Mouse (Mus musculus) embryo, embryonic 10.5 days (tissue): Measurements from ENCODE around the gene Socs4.
A peak's percentile ranks its signal among the peaks of the same experiment; 100 is the strongest.

Source experiments
- DNase-seq: peaks from one replicate; pipeline ENCODE4 v3.0.0-alpha.2; 2015; ENCODE audit warnings: low spot score

The Socs4 gene

GRCm38 (mm10) chr14:47276637-47277393 lies at the start of gene Socs4, which contains the start of gene Wdhd1:
Gene Socs4, plus strand, starts transcription at chr14:47276931.
Gene Wdhd1, minus strand, starts transcription at chr14:47276857.
- DNase-seq = peak; percentile 95

GRCm38 (mm10) chr14:47229796-47230376 lies 46.8 kb upstream of the Socs4 start:
- no peak for DNase-seq

GRCm38 (mm10) chr14:47233602-47234001 lies 43.1 kb upstream of the Socs4 start:
- DNase-seq = no peak

DNA sequence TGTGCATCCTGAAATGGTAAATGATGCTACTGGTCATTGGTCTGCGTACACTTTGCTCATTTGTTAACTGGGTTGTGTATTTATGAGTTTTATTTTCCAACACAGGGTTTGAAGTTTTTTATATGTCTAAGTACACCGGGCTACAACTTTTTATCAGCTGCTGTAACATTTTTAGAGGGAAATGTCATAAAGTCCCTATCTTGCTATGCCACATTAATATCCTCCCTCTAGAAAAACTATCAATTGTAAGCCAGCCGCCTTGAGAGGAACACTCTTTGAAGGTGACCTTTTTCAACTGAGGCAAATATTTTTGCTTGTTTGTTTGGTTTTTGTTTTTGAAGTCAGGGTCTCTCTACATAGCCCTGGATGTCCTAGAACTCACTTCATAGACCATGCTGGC lies 42.7 kb upstream of the Socs4 start:
- no peak for DNase-seq

DNA sequence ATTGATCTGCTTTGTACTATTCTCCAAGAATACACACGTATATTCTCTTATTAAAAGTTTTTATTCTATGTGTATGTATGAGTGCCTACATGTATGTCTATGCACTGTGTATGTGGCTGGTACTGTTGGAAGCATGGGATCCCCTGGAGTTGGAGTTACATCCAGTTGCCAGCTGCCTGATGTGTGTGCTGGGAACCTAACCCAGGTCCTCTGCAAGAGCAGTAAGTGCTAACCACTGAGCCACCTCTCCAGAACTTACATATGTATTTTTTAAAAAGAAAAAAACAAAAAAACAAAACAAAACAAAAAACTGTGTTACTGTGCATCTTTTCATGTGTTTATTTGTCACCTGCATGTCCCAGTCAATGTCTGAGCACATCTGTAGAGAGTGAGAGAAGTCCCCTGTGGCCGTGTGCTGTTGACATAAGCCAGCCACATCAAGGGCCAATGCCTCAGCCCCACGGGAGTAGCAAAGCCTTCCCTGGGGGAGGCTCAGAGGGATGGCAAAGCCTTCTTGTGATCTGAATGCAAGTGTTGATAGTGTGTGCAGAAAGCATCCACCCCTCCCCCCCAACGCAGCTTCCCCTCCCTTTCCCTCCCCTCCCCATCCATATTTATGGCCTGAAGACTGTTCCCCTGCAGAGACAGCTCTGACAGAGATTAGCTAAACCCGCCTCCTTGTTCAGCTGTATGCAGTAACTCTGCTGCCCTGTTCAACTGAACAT lies 42.0 kb upstream of the Socs4 start:
- no peak for DNase-seq

DNA sequence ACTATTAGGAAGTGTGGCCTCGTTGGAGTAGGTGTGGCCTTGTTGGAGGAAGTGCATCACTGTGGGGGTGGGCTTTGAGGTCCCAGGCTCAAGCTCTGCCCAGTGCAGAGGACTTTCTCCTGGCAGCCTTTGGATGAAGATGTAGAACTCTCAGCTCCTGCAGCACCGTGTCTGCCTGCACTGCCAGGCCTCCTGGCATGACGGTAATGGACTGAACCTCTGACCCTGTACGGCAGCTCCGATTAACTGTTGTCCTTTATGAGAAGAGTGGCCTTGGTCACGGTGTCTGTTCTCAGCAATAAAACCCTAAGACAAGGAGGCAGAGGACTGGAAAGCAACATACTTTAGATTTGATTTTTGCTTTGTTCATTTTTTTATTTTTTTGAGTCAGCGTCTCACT lies 40.2 kb upstream of the Socs4 start:
- DNase-seq = no peak

GRCm38 (mm10) chr14:47237286-47237685 lies 39.4 kb upstream of the Socs4 start:
- no peak for DNase-seq

GRCm38 (mm10) chr14:47240600-47240999 lies 36.1 kb upstream of the Socs4 start:
- peak; percentile 11 for DNase-seq

DNA sequence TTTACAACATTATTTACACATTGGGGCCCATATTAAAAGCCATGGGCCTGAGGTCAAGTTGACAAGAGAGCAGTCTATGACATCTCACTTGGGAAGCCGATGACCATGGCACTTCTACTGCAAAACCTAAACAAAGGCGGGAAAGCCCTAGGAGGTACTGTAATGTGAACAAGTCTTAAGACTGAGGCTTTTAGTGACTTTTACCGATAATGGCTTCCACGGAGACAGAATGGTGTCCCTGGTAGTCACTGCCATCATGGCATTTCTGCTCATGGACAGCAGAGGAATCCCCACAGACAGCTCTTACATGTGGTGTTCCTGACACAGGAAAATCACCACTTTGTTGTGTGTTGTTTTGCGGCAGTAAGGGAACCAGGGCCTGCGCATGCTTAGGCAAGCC lies 35.7 kb upstream of the Socs4 start:
- no peak for DNase-seq

DNA sequence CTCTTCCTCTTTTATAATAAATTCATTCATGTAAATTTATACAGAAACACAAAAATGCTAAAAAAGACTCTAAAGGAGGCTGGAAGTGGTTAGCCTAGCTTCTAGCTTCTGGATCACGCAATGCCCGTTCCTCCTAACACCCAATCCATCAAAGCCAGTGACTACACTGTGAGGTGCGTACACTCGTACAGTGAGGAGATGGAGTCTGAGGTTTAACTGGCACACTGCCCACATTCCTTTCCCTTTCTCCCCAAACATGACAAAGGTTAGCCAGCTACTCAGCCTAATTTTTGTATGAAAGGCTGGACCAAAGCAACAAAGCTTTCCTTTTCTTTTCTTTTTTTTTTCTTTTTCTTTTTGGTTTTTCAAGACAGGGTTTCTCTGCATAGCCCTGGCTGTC lies 34.0 kb upstream of the Socs4 start:
- no peak for DNase-seq

GRCm38 (mm10) chr14:47249839-47250238 lies 26.9 kb upstream of the Socs4 start:
- no peak for DNase-seq

DNA sequence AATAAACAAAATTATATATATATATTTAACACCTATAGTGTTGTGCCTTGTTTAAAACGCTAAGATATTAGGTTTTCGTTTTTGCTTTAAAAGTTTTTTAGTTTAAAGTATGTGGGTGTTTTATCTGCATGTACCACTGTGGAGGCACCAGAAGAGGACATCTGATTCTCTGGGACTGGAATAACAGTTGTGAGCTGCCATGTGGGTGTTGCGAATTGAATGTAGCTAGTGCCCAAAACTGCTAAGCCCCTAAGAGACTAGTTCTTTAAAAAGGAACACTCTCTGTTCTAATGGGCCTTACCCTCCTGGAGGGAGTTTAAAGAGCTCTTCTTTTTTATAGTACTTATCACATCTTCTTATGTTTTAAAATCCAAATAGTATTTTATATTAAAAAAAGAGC lies 11.9 kb upstream of the Socs4 start:
- no peak for DNase-seq

DNA sequence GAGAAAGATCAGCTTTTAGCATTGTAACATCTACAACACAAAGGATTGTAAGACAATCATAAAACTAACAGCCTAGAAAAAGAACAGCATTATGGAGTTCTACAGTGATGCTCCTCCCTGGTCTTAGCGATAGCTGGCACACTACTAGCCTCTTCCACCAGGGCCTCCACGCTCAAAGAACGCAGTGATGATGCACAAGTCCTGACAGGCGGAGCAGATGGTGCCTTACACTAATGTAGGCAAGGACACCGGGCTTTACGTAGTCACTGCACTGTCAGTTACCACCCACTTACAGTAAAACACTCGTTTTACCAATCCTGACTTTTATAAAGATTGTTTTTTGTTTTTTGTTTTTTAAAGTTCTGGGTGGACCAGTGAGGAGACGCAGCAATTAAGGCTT lies 10.9 kb upstream of the Socs4 start:
- DNase-seq = no peak

DNA sequence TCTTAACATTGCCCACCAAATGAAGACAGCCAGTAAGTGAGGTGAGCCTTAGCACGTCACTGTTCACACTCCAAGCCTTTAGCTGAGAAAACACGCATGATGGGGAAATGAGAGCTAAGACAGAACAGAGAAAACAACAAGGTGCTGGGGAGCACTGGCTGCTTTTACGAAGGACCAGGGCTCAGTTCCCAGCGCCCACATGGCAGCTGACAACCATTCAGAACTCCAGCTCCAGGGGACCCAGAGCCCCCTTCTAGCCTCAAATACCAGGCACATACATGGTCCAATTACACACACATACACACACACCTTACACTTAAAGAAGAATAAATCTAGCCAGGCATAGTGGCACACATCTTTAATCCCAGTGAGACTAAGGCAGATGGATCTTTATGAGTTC lies 7.7 kb upstream of the Socs4 start:
- no peak for DNase-seq

DNA sequence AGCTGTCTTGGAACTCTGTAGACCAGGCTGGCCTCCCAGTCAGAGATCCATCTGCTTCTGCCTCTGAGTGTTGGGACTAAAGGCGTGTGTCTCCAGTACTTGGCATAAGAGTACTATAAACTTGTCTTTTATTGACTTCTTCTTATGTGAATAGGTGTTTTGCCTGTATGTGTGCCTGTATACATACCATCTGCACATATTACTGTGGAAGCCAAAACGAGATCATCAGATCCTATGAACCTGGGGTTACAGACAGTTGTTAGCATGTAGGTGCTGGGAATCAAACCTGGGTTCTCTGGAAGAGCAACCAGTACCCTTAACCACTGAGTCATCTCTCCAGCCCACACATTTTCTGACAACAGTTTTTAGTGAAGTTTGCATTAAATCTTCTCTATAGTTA lies 7.0 kb upstream of the Socs4 start:
- DNase-seq = no peak

GRCm38 (mm10) chr14:47273751-47274150 lies 3.0 kb upstream of the Socs4 start:
- DNase-seq = no peak

- DNase-seq = peak; percentile 40
Measured at GRCm38 (mm10) chr14:47275417-47275816, 1.3 kb upstream of the Socs4 start.

- peak; percentile 46 for DNase-seq
Measured at GRCm38 (mm10) chr14:47276036-47276603, 611 bp upstream of the Socs4 start.

DNA sequence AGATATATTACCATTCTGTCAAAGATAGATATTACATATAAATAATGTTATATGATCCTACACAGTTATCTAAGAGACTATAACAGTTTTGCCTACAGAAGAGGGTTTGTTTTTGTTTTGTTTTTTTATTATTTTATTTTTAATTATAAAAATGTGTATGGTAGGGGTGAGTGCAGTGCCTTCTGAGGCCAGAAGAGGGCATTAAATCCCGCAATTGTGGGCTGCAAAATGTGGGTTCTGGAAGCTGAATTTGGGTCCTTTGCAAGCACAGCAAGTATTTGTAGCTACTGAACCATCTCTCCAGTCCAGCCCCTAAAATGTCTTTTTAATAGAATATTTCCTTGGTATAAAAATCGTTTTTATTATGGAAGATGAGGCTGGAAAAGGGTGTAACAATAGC lies 2.3 kb downstream of the Socs4 start:
- DNase-seq = no peak

DNA sequence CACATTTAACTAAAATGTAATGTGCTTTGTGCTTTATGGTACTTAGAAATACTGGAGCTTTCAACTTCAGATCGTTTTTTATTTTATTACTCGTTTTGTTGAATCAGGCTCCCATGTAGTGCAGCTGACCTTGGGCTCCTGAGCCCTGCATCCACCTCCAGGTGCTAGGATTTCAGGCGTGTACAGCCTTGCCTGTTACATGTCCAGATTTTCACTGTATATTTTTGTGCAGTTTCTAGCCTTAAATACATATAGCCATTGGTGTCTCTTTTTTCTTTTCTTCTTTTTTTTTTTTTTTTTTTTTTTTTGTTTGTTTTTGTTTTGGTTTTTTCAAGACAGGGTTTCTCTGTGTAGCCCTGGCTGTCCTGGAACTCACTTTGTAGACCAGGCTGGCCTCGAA lies 4.8 kb downstream of the Socs4 start:
- no peak for DNase-seq

GRCm38 (mm10) chr14:47283568-47283967 lies 6.8 kb downstream of the Socs4 start:
- DNase-seq = no peak

DNA sequence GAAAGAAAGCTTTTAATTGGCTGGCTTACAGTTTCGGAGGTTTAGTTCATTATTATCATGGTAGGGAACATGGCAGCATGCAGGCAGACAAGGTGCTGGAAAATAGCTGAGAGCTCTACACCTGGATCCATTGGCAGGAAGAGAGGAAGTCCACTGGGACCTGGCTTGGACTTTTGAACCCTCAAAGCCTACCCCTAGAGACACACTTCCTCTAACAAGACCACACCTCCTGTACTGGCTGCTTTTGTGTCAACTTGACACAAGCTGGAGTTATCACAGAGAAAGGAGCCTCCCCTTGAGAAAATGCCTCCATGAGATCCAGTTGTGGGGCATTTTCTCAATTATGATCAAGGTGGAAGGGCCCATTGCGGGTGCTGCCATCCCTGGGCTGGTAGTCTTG lies 8.5 kb downstream of the Socs4 start:
- no peak for DNase-seq

DNA sequence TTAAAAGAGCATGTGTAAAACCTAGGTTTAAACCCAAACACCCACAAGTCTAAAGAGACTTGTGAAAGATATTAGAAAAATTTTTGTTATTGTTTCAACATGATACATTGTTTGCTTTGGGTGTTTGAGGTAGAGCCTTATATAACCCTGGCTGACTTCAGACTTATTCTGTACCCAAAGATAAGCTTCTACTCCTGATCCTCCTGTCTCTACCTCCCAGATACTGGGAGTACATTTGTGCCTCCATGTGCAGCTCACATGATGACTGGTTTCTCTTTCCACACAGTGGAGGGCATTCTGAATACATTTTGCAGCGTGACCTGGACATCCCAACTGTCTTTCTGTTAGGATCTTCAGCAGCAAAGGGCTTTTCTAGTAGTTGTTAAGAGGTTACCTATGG lies 9.5 kb downstream of the Socs4 start:
- no peak for DNase-seq
